Mouse (Mus musculus) megakaryocyte, adult 5-6 weeks (primary cell): ENCODE measurements around the gene Cic. TPM values are rescaled to one million over a fixed set of nuclear protein-coding genes. Genes with fewer than 3 reads are reported as not detected.

Source experiments
- ATAC-seq: 2 replicates; pipeline ENCODE4 v1.8.0; 2016; ENCODE audit warnings: mild to moderate bottlenecking, inconsistent platforms; ENCODE audit not compliant: poor library complexity, severe bottlenecking
- total RNA-seq, 2 experiments: library from RNA; stranded (forward) in 1 of 2; stranded (reverse) in 1 of 2; fragments of 153-499, 151-499 nt in 1 of 2; fragments of 221-1000, 200-1000 nt in 1 of 2; gene quantifications; 2 replicates each; pipeline versions ENCODE4 v1.2.3 to v1.2.4; 2015 to 2017

Cic gene
- total RNA-seq, 2 experiments from 2014 or later = 55.5 to 174 TPM

- ATAC-seq = no peak
Observed at GRCm38 (mm10) chr7:25334472-25334871, 67.0 kb downstream of the Cic start.

- no peak for ATAC-seq
Observed at GRCm38 (mm10) chr7:25339329-25339728, 71.8 kb downstream of the Cic start.

DNA sequence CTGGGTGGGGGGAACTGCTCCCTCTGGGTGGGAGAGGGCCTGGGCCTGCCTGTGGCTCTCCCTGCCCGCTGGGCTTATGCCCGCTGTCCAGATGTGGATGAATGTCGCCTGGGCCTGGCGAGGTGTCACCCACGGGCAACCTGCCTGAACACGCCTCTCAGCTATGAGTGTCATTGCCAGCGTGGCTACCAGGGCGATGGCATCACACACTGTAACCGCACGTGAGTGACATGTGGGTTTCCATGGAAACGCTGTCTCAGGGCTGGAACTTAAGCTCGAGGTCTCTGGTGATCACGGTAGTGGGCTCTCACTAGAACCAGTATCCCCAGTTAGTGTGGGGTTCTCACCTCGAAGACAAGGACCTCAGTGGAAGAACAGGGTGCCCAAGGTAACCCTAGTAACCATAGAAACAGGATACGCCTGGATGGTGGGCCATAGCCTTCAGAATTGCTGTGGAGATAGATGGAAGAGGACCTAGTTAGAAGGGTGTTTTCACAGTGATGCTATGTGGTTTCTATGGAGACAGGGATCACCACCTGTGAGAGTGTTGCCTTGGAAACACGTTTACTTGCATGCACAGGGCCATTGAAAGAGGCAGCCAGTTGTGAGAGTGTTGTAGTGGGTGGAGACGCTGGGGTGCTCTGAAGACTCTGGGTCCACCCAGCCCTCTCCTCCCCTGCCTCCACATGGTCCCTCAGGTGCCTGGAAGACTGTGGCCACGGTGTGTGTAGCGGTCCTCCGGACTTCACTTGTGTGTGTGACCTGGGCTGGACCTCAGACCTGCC lies 73.7 kb downstream of the Cic start:
- no peak for ATAC-seq

Other genes starting within 250 kb of the Cic start
- 1.1 and 1.6 TPM in 2 replicates for gene Grik5, start 195.4 kb upstream of the Cic start, total RNA-seq (2015)
- gene Grik5, start 195.4 kb upstream of the Cic start, total RNA-seq (2017) = 2.0 and 2.6 TPM in 2 replicates
- 6.7 and 6.8 TPM in 2 replicates for gene Zfp574, start 195.1 kb upstream of the Cic start, total RNA-seq (2015)
- 6.8 and 7.2 TPM in 2 replicates for gene Zfp574, start 195.1 kb upstream of the Cic start, total RNA-seq (2017)
- 30.1 and 31.6 TPM in 2 replicates for gene Pou2f2, start 88.0 kb upstream of the Cic start, total RNA-seq (2015)
- gene Pou2f2, start 88.0 kb upstream of the Cic start, total RNA-seq (2017) = 5.2 and 6.1 TPM in 2 replicates
- 14.5 and 19.7 TPM in 2 replicates for gene Dedd2, start 47.1 kb upstream of the Cic start, total RNA-seq (2015)
- gene Dedd2, start 47.1 kb upstream of the Cic start, total RNA-seq (2017) = 17.8 and 18.8 TPM in 2 replicates
- gene Zfp526, start 46.3 kb upstream of the Cic start, total RNA-seq (2015) = 7.2 and 7.6 TPM in 2 replicates
- 5.2 and 8.3 TPM in 2 replicates for gene Zfp526, start 46.3 kb upstream of the Cic start, total RNA-seq (2017)
- 90.1 and 90.2 TPM in 2 replicates for gene Gsk3a, start 29.9 kb upstream of the Cic start, total RNA-seq (2015)
- gene Gsk3a, start 29.9 kb upstream of the Cic start, total RNA-seq (2017) = 58.7 and 60.8 TPM in 2 replicates
- 4.9 and 6.5 TPM in 2 replicates for gene Erf, start 16.9 kb upstream of the Cic start, total RNA-seq (2015)
- 2.6 and 5.3 TPM in 2 replicates for gene Erf, start 16.9 kb upstream of the Cic start, total RNA-seq (2017)
- 7.7 and 15.9 TPM in 2 replicates for gene Pafah1b3, start 30.3 kb downstream of the Cic start, total RNA-seq (2015)
- gene Pafah1b3, start 30.3 kb downstream of the Cic start, total RNA-seq (2017) = 7.7 and 14.6 TPM in 2 replicates
- gene Prr19, start 33.7 kb downstream of the Cic start, total RNA-seq (2015) = not detected in 2 replicates
- not detected in 2 replicates for gene Prr19, start 33.7 kb downstream of the Cic start, total RNA-seq (2017)
- not detected in 2 replicates for gene Tmem145, start 38.4 kb downstream of the Cic start, total RNA-seq (2015)
- gene Tmem145, start 38.4 kb downstream of the Cic start, total RNA-seq (2017) = not detected in 2 replicates
- 1.0 and 1.1 TPM in 2 replicates for gene Megf8, start 49.5 kb downstream of the Cic start, total RNA-seq (2015)
- 1.3 and 2.1 TPM in 2 replicates for gene Megf8, start 49.5 kb downstream of the Cic start, total RNA-seq (2017)
- gene Cnfn, start 102.0 kb downstream of the Cic start, total RNA-seq (2015) = not detected in 2 replicates
- gene Cnfn, start 102.0 kb downstream of the Cic start, total RNA-seq (2017) = not detected in 2 replicates
- gene Lipe, start 131.0 kb downstream of the Cic start, total RNA-seq (2015) = 17.4 and 20.6 TPM in 2 replicates
- 17.3 and 23.6 TPM in 2 replicates for gene Lipe, start 131.0 kb downstream of the Cic start, total RNA-seq (2017)
- gene Cxcl17, start 145.2 kb downstream of the Cic start, total RNA-seq (2015) = not detected in 2 replicates
- gene Cxcl17, start 145.2 kb downstream of the Cic start, total RNA-seq (2017) = not detected in 2 replicates
- 309 and 334 TPM in 2 replicates for gene Ceacam1, start 209.9 kb downstream of the Cic start, total RNA-seq (2015)
- gene Ceacam1, start 209.9 kb downstream of the Cic start, total RNA-seq (2017) = 89.9 and 122 TPM in 2 replicates